Mouse (Mus musculus): ENCODE results near the gene Adat3. TPM values are rescaled to one million over a fixed set of nuclear protein-coding genes. Genes with fewer than 3 reads are reported as not detected.

Adat3 gene
- polyA plus RNA-seq, 1 experiment from 2014 or later = 3.6 TPM

DNA sequence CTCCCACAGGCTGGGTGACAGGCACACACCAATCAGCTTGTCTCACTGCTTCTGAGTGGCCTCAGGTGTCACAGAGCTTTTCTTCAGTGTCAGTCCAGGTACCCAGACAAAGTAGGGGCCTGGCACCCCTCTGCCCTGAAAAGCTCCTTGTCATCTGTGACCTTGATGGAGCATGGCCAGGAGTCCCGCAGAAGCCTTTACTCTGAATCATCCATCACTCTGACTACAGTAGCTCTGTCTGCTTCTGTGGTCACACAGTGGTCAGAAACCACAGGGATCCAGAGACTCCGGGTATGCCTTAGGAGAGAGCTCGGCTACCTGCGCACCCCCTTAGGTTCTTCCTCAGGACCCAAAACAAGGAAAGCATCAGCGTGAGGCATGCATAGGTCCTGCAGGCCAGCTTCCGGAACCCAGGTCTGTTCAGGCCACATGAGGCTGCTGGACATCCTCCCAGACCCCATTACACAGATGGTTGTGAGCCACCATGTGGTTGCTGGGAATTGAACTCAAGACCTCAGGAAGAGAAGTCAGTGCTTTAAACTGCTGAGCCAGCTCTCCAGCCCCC, 50.6 kb downstream of the Adat3 start:
- H3K9ac ChIP-seq (ENCODE audit: low read length) = 0 out of 2 replicates have a peak overlapping the region, but pooled peaks have one; percentile 21
- no peak overlapping the region for H3K4me3 ChIP-seq (ENCODE audit: low read depth, low read length)
- H3K27ac ChIP-seq (ENCODE audit: low read depth, low read length) = no peak overlapping the region
- WGBS = 90% methylated on average over 6 of the region's 6 CpGs
- DNase-seq (ENCODE audit: low spot score) (no peak), ATAC-seq (no peak)
- peaks cover 8% of the 10 kb centered on the region for H3K4me1 ChIP-seq (ENCODE audit: control insufficient read depth, insufficient read depth, low read length)
- H3K27me3 ChIP-seq (replicated peaks; ENCODE audit: control insufficient read depth, insufficient read depth, low read length) = no peaks in the 10 kb centered on the region
- no peaks in the 10 kb centered on the region for H3K9me3 ChIP-seq (replicated peaks; ENCODE audit: control insufficient read depth, low read length)
- H3K36me3 ChIP-seq (ENCODE audit: control insufficient read depth, insufficient read depth, low read length) = peaks cover 4% of the 10 kb centered on the region; the same call in 1 of the 2 replicates
- no peak overlapping the region for H3K4me2 ChIP-seq (ENCODE audit: low read length)

DNA sequence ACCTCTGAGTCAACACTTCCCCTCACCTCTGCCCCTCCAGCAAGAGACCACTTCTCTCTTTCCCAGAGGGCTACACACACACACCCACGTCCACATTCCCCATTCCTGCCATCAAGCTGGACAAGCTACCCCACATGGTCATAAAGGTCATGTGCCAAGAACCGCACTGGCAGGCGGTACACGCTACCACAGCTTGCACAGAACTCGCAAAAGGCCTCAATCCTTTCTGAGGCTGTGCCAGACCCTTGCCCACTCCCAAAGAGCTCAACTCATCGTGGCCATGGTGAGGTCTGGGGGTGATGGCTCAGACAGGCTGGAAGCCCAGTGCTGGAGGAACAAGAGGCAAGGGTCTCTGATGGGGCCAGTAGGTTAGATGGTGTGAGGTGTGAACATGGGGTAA, 52.2 kb downstream of the Adat3 start:
- ATAC-seq (no peak), DNase-seq (ENCODE audit: low spot score) (no peak)
- peak overlapping the region; percentile 90; the same call in 1 of the 2 replicates for H3K4me3 ChIP-seq (ENCODE audit: low read depth, low read length)
- no peak overlapping the region for H3K27ac ChIP-seq (ENCODE audit: low read depth, low read length)
- peak overlapping the region; percentile 96; the same call in 1 of the 2 replicates for H3K9ac ChIP-seq (ENCODE audit: low read length)
- H3K4me1 ChIP-seq (ENCODE audit: control insufficient read depth, insufficient read depth, low read length) = peaks cover 8% of the 10 kb centered on the region
- H3K9me3 ChIP-seq (replicated peaks; ENCODE audit: control insufficient read depth, low read length) = no peaks in the 10 kb centered on the region
- H3K36me3 ChIP-seq (ENCODE audit: control insufficient read depth, insufficient read depth, low read length) = peaks cover 3% of the 10 kb centered on the region; the same call in 1 of the 2 replicates
- H3K27me3 ChIP-seq (replicated peaks; ENCODE audit: control insufficient read depth, insufficient read depth, low read length) = no peaks in the 10 kb centered on the region
- peak overlapping the region; percentile 92 for H3K4me2 ChIP-seq (ENCODE audit: low read length)
- WGBS = 89% methylated on average over 6 of the region's 6 CpGs

DNA sequence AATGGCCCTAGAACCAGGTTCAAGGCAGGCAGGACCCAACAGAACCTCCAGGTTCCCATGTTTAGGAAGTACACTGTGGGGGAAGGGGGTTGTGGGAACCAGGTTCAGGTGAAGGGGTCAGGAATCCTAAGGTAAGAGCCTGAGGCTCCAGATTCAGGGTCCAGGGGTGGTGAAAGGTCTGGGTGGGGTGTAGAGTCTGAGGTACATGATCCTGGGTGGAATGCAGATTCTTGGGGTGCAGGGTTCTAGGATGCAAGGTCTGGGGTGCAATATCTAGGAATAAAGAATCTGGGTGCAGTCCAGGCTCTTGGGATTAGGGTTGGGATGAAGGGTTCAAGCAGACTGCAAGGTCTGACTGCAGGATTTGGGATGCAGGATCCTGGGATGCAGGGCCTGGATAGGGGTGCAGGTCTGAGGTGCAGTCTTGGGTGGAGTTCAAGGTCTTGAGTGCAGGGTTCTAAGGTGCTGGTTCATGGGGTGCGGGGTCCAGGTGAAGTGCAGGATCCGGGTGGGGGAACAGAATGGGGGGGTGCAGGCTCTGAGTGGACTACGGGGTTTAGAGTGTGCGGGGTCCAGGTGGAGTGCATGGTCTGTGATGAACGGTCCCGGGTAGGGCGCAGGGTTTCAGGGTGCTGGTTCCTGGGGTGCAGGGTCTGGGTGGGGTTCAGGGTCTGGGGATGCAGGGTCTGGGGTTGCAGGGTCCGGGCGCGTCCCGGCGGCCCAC, 52.9 kb downstream of the Adat3 start:
- H3K9me3 ChIP-seq (replicated peaks; ENCODE audit: control insufficient read depth, low read length) = no peaks in the 10 kb centered on the region
- peaks cover 8% of the 10 kb centered on the region for H3K4me1 ChIP-seq (ENCODE audit: control insufficient read depth, insufficient read depth, low read length)
- H3K4me3 ChIP-seq (ENCODE audit: low read depth, low read length) = peak overlapping the region; percentile 90
- ATAC-seq (peak; percentile 45), DNase-seq (ENCODE audit: low spot score) (no peak)
- H3K27me3 ChIP-seq (replicated peaks; ENCODE audit: control insufficient read depth, insufficient read depth, low read length) = no peaks in the 10 kb centered on the region
- H3K36me3 ChIP-seq (ENCODE audit: control insufficient read depth, insufficient read depth, low read length) = peaks cover 3% of the 10 kb centered on the region; the same call in 1 of the 2 replicates
- peak overlapping the region; percentile 96 for H3K9ac ChIP-seq (ENCODE audit: low read length)
- WGBS = 4% methylated on average over 10 of the region's 12 CpGs
- H3K27ac ChIP-seq (ENCODE audit: low read depth, low read length) = peak overlapping the region; percentile 93
- peak overlapping the region; percentile 92 for H3K4me2 ChIP-seq (ENCODE audit: low read length)

DNA sequence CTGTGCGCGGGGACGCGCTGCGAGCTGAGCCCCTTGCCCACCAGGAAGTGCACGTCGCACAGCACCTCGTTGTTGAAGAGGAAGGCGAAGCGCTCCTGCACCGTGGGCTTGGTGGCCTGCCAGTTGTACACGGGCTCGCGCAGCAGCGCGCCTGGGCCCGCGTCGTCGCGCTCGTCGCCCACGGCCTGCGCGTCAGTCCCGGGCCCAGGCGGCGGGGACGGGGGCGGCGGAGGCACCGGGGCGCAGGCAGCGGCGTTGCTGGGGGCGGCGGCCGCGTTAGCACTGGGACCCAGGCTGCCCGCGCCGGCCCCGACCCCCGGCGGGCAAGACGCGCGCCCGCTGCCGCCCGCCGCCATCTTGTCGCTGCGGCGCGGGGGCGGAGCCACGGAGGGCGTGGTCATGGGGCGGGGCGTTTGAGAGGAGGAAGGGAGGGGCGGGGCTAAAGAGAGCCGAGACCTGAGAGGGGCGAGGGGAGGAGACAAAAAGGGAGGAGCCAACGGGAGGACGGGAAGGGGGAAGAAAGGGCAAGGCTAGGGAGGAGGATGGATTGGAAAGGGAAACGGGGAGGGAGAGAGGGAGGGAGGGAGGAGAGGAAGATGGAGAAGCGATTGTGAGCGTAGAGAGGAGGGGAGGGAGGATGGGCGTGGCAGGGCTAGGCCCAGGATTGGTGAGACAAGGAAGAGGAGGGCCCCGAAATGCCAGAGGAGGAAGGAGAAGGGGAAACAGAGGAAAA, 53.6 kb downstream of the Adat3 start:
- H3K4me3 ChIP-seq (ENCODE audit: low read depth, low read length) = peak overlapping the region; percentile 90
- peak overlapping the region; percentile 96 for H3K9ac ChIP-seq (ENCODE audit: low read length)
- DNase-seq (ENCODE audit: low spot score) = peak; percentile 99
- H3K4me1 ChIP-seq (ENCODE audit: control insufficient read depth, insufficient read depth, low read length) = peaks cover 8% of the 10 kb centered on the region
- no peaks in the 10 kb centered on the region for H3K9me3 ChIP-seq (replicated peaks; ENCODE audit: control insufficient read depth, low read length)
- H3K27me3 ChIP-seq (replicated peaks; ENCODE audit: control insufficient read depth, insufficient read depth, low read length) = no peaks in the 10 kb centered on the region
- peak overlapping the region; percentile 92 for H3K4me2 ChIP-seq (ENCODE audit: low read length)
- peak overlapping the region; percentile 93 for H3K27ac ChIP-seq (ENCODE audit: low read depth, low read length)
- ATAC-seq = peak; percentile 87
- peaks cover 3% of the 10 kb centered on the region; the same call in 1 of the 2 replicates for H3K36me3 ChIP-seq (ENCODE audit: control insufficient read depth, insufficient read depth, low read length)
- WGBS = under 1% methylated on average over 71 of the region's 72 CpGs

DNA sequence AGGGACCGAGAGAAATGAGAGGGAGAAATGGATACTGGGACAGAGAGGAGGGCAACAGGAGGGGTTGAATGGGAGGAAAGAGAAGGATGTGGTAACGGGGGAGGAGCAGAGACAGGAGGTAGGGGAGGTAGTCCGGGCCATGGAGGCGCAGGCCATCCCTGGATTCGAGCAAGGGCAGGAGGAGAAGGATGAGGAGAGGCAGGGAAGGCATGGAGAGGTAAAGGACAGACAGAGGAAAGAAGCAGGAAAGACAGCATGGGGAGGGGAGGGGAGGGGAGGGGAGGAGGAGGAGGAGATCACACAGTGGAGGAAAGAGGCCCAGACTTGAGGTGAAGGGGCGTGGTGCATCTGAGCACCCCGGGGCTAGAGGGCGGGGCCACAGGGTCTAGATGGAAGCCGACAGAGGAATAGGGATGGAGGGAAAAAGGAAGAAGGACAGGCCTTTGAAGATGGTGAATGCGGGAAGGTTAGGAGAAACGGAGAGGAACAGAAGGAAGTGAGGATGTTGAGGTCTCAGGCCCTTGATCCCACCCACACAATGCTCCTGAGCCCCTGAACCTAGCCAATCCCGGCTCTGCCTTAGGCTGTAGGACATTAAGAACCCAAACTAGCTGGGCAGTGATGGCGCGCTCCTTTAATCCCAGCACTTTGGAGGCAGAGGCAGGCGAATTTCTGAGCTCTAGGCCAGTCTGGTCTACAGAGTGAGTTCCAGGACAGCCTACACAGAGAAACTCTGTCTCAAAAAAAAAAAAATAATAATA, 54.4 kb downstream of the Adat3 start, which contains the start of gene Btbd2:
Btbd2 (minus strand) TSS at position 209 of the 761 bp plus-strand sequence.
- Histone ChIP-seq H3K27me3 (replicated peaks; ENCODE audit: control insufficient read depth, insufficient read depth, low read length) (no peaks in the 10 kb centered on the region), H3K27ac (ENCODE audit: low read depth, low read length) (peak within 1 kb of the TSS; percentile 93), H3K36me3 (ENCODE audit: control insufficient read depth, insufficient read depth, low read length) (peaks cover 3% of the 10 kb centered on the region; the same call in 1 of the 2 replicates), H3K4me1 (ENCODE audit: control insufficient read depth, insufficient read depth, low read length) (peaks cover 8% of the 10 kb centered on the region), H3K9ac (ENCODE audit: low read length) (peak within 1 kb of the TSS; percentile 96), H3K9me3 (replicated peaks; ENCODE audit: control insufficient read depth, low read length) (no peaks in the 10 kb centered on the region), H3K4me3 (ENCODE audit: low read depth, low read length) (peak within 1 kb of the TSS; percentile 90), H3K4me2 (ENCODE audit: low read length) (peak within 1 kb of the TSS; percentile 92)
- 23% methylated on average over 15 of the region's 15 CpGs for WGBS
- DNase-seq (ENCODE audit: low spot score) (no peak), ATAC-seq (peak; percentile 38; the same call in 1 of the 2 replicates)

Small RNAs within 50 kb of the gene (microRNA-seq; reads per million reads assigned to microRNA genes)
- not detected for gene Mir6912

Other genes with a start within 250 kb of the Adat3 start
- 1.2 and 1.9 TPM in 2 replicates for gene Plk5, start 246.4 kb upstream of the Adat3 start, polyA plus RNA-seq (2014; fragmentation: Nextera tagmentation; extraction: Ambion mirVana)
- gene Mex3d, start 215.2 kb upstream of the Adat3 start, polyA plus RNA-seq (2014; fragmentation: Nextera tagmentation; extraction: Ambion mirVana) = 16.9 and 17.8 TPM in 2 replicates
- gene Mbd3, start 203.3 kb upstream of the Adat3 start, polyA plus RNA-seq (2014; fragmentation: Nextera tagmentation; extraction: Ambion mirVana) = 216 and 221 TPM in 2 replicates
- gene Uqcr11, start 196.1 kb upstream of the Adat3 start, polyA plus RNA-seq (2014; fragmentation: Nextera tagmentation; extraction: Ambion mirVana) = 628 and 893 TPM in 2 replicates
- 64.4 and 73.5 TPM in 2 replicates for gene Tcf3, start 169.2 kb upstream of the Adat3 start, polyA plus RNA-seq (2014; fragmentation: Nextera tagmentation; extraction: Ambion mirVana)
- gene Onecut3, start 108.0 kb upstream of the Adat3 start, polyA plus RNA-seq (2014; fragmentation: Nextera tagmentation; extraction: Ambion mirVana) = 0.28 and 0.34 TPM in 2 replicates
- 0.30 and 0.33 TPM in 2 replicates for gene Atp8b3, start 63.8 kb upstream of the Adat3 start, polyA plus RNA-seq (2014; fragmentation: Nextera tagmentation; extraction: Ambion mirVana)
- 22.3 and 28.8 TPM in 2 replicates for gene Rexo1, start 41.3 kb upstream of the Adat3 start, polyA plus RNA-seq (2014; fragmentation: Nextera tagmentation; extraction: Ambion mirVana)
- gene Klf16, start 25.6 kb upstream of the Adat3 start, polyA plus RNA-seq (2014; fragmentation: Nextera tagmentation; extraction: Ambion mirVana) = 6.2 and 6.6 TPM in 2 replicates
- 118 and 126 TPM in 2 replicates for gene Abhd17a, start 12.5 kb upstream of the Adat3 start, polyA plus RNA-seq (2014; fragmentation: Nextera tagmentation; extraction: Ambion mirVana)
- 57.7 and 61.9 TPM in 2 replicates for gene Scamp4, start within 50 bp of the Adat3 start, polyA plus RNA-seq (2014; fragmentation: Nextera tagmentation; extraction: Ambion mirVana)
- 1.1 and 1.6 TPM in 2 replicates for gene Gm49322, start 3.1 kb downstream of the Adat3 start, polyA plus RNA-seq (2014; fragmentation: Nextera tagmentation; extraction: Ambion mirVana)
- 35.9 and 49.2 TPM in 2 replicates for gene Csnk1g2, start 20.0 kb downstream of the Adat3 start, polyA plus RNA-seq (2014; fragmentation: Nextera tagmentation; extraction: Ambion mirVana)
- gene Btbd2, start 54.2 kb downstream of the Adat3 start, polyA plus RNA-seq (2014; fragmentation: Nextera tagmentation; extraction: Ambion mirVana) = 42.6 and 52.2 TPM in 2 replicates
- 43.1 and 49.1 TPM in 2 replicates for gene Mknk2, start 75.2 kb downstream of the Adat3 start, polyA plus RNA-seq (2014; fragmentation: Nextera tagmentation; extraction: Ambion mirVana)
- gene Mob3a, start 99.1 kb downstream of the Adat3 start, polyA plus RNA-seq (2014; fragmentation: Nextera tagmentation; extraction: Ambion mirVana) = 35.7 and 37.2 TPM in 2 replicates
- 16.0 and 21.5 TPM in 2 replicates for gene Izumo4, start 99.3 kb downstream of the Adat3 start, polyA plus RNA-seq (2014; fragmentation: Nextera tagmentation; extraction: Ambion mirVana)
- 81.0 and 99.5 TPM in 2 replicates for gene Ap3d1, start 139.4 kb downstream of the Adat3 start, polyA plus RNA-seq (2014; fragmentation: Nextera tagmentation; extraction: Ambion mirVana)
- gene Dot1l, start 152.3 kb downstream of the Adat3 start, polyA plus RNA-seq (2014; fragmentation: Nextera tagmentation; extraction: Ambion mirVana) = 13.6 and 19.3 TPM in 2 replicates
- 66.6 and 71.7 TPM in 2 replicates for gene Sf3a2, start 195.3 kb downstream of the Adat3 start, polyA plus RNA-seq (2014; fragmentation: Nextera tagmentation; extraction: Ambion mirVana)
- gene Plekhj1, start 195.7 kb downstream of the Adat3 start, polyA plus RNA-seq (2014; fragmentation: Nextera tagmentation; extraction: Ambion mirVana) = 140 and 143 TPM in 2 replicates
- gene Amh, start 202.4 kb downstream of the Adat3 start, polyA plus RNA-seq (2014; fragmentation: Nextera tagmentation; extraction: Ambion mirVana) = 0.10 TPM in 1 of 2 replicates, not detected in the other
- gene Jsrp1, start 210.6 kb downstream of the Adat3 start, polyA plus RNA-seq (2014; fragmentation: Nextera tagmentation; extraction: Ambion mirVana) = 0.30 and 0.31 TPM in 2 replicates
- 1,568 and 1,701 TPM in 2 replicates for gene Oaz1, start 223.8 kb downstream of the Adat3 start, polyA plus RNA-seq (2014; fragmentation: Nextera tagmentation; extraction: Ambion mirVana)
- gene Lingo3, start 241.2 kb downstream of the Adat3 start, polyA plus RNA-seq (2014; fragmentation: Nextera tagmentation; extraction: Ambion mirVana) = 2.7 and 4.7 TPM in 2 replicates